Mouse (Mus musculus) heart, postnatal 0 days (tissue): Measurements from ENCODE around the gene Klhdc7b. TPM values are rescaled to one million over a fixed set of nuclear protein-coding genes. Genes with fewer than 3 reads are reported as not detected.

Experiments
- ATAC-seq: fragments of 200-750 bp; cut with Nextera tagmentation; 2 replicates; pipeline ENCODE4 v1.8.0; 2017; ENCODE audit warnings: low read depth, moderate number of reproducible peaks, moderate library complexity; ENCODE audit not compliant: insufficient read depth
- DNase-seq: peaks from one replicate; pipeline ENCODE4 v3.0.0-alpha.2; 2016; ENCODE audit warnings: low spot score
- H3K27ac ChIP-seq: fragments of 300-500 bp; sonication (generic); 2 replicates; pipeline ENCODE4 v1.5.1; 2014; ENCODE audit warnings: low read depth, mild to moderate bottlenecking
- H3K27me3 ChIP-seq: fragments of 300-500 bp; sonication (generic); 2 replicates; pipeline ENCODE4 v1.6.1; 2014; ENCODE audit warnings: low read length, mixed read lengths; ENCODE audit not compliant: control insufficient read depth, insufficient read depth
- H3K36me3 ChIP-seq: fragments of 300-500 bp; sonication (generic); replicated peaks from 2 replicates; pipeline ENCODE4 v1.6.1; 2014; ENCODE audit warnings: low read length, mixed read lengths; ENCODE audit not compliant: control insufficient read depth, insufficient read depth
- H3K4me1 ChIP-seq: fragments of 300-500 bp; sonication (generic); 2 replicates; pipeline ENCODE4 v1.6.1; 2014; ENCODE audit warnings: antibody characterized with exemption; ENCODE audit not compliant: control insufficient read depth, insufficient read depth
- H3K4me2 ChIP-seq: fragments of 300-500 bp; sonication (generic); 2 replicates; pipeline ENCODE4 v1.6.1; 2014; ENCODE audit warnings: low read depth, mild to moderate bottlenecking, low read length, moderate library complexity
- H3K4me3 ChIP-seq: fragments of 300-500 bp; sonication (generic); 2 replicates; pipeline ENCODE4 v1.5.1; 2014; ENCODE audit warnings: low read depth, low read length
- H3K9ac ChIP-seq: fragments of 300-500 bp; sonication (generic); replicated peaks from 2 replicates; pipeline ENCODE4 v1.6.1; 2014; ENCODE audit warnings: low read depth, low read length, mixed read lengths
- H3K9me3 ChIP-seq: fragments of 300-500 bp; sonication (generic); replicated peaks from 2 replicates; pipeline ENCODE4 v1.6.1; 2016; ENCODE audit warnings: low read length; ENCODE audit not compliant: control insufficient read depth
- CTCF ChIP-seq: IDR thresholded peaks from 2 replicates; pipeline ENCODE4 v1.5.1; 2016; ENCODE audit warnings: antibody characterized with exemption, control low read depth, low read depth
- EP300 ChIP-seq: IDR thresholded peaks from 2 replicates; pipeline ENCODE4 v1.6.1; 2016; ENCODE audit warnings: antibody characterized with exemption, low read depth
- WGBS: fragments of 180-500 bp; shearing (Covaris S2); extraction: QIAGEN DNeasy Blood & Tissue Kit; methylation state at CpG from one replicate; pipeline ENCODE4 v1.1.7; 2014; 5-methylcytosine and 5-hydroxymethylcytosine counted together
- polyA plus RNA-seq: library from polyadenylated mRNA; unstranded; fragments of >200 nt; fragmentation: Nextera tagmentation; extraction: Ambion mirVana; gene quantifications from 2 replicates; pipeline ENCODE4 v1.2.1, GENCODE M21; 2015
- total RNA-seq: library from RNA; depleted of rRNA; stranded (reverse); fragments of >200 nt; gene quantifications from 2 replicates; pipeline ENCODE4 v1.2.3, GENCODE M21; 2014; ENCODE audit warnings: low replicate concordance

The Klhdc7b gene
- total and polyA plus RNA-seq, 2 experiments from 2014 or later: not detected

GRCm38 (mm10) chr15:89378831-89379401 lies 5.8 kb upstream of the Klhdc7b start, which contains the start of gene Odf3b:
TSS of gene Odf3b (minus strand) at chr15:89379282.
- under 1% methylated on average over 33 of the region's 33 CpGs for WGBS
- DNase-seq (peak; percentile 23), ATAC-seq (peak; percentile 70)
- Histone ChIP-seq H3K4me2 (peak within 1 kb of the TSS; percentile 71), H3K36me3 (no peaks in the 10 kb centered on the region), H3K27me3 (peaks cover 40% of the 10 kb centered on the region), H3K9me3 (no peaks in the 10 kb centered on the region), H3K27ac (no peak within 1 kb of the TSS), H3K9ac (no peak within 1 kb of the TSS), H3K4me1 (peaks cover 4% of the 10 kb centered on the region; the same call in 1 of the 2 replicates), H3K4me3 (peak within 1 kb of the TSS; percentile 44)
- TF ChIP-seq EP300 (no peak), CTCF (no peak)

- ATAC-seq (no peak), DNase-seq (no peak)
- peaks cover 40% of the 10 kb centered on the region for H3K27me3 ChIP-seq
- peak overlapping the region; percentile 44 for H3K4me3 ChIP-seq
- no peaks in the 10 kb centered on the region for H3K9me3 ChIP-seq
- H3K4me1 ChIP-seq: peaks cover 4% of the 10 kb centered on the region; the same call in 1 of the 2 replicates
- H3K36me3 ChIP-seq: no peaks in the 10 kb centered on the region
- H3K4me2 ChIP-seq: peak overlapping the region; percentile 71
- WGBS: 11% methylated on average over 10 of the region's 10 CpGs
- TF ChIP-seq CTCF (no peak), EP300 (no peak)
- H3K9ac ChIP-seq: no peak overlapping the region
- no peak overlapping the region for H3K27ac ChIP-seq
These were observed 5.3 kb upstream of the Klhdc7b start for GRCm38 (mm10) chr15:89379429-89379828.

GRCm38 (mm10) chr15:89387127-89387526 lies 2.4 kb downstream of the Klhdc7b start:
- Histone ChIP-seq H3K4me3 (no peak overlapping the region), H3K9ac (no peak overlapping the region), H3K27ac (no peak overlapping the region), H3K9me3 (no peaks in the 10 kb centered on the region), H3K36me3 (no peaks in the 10 kb centered on the region), H3K27me3 (no peaks in the 10 kb centered on the region), H3K4me2 (no peak overlapping the region), H3K4me1 (no peaks in the 10 kb centered on the region)
- TF ChIP-seq EP300 (no peak), CTCF (no peak)
- 41% methylated on average over 12 of the region's 12 CpGs for WGBS
- no peak for ATAC-seq
- DNase-seq: no peak

- no peak overlapping the region for H3K9ac ChIP-seq
- no peaks in the 10 kb centered on the region for H3K36me3 ChIP-seq
- H3K27ac ChIP-seq: no peak overlapping the region
- TF ChIP-seq CTCF: no peak
- no peak for TF ChIP-seq EP300
- WGBS: 89% methylated on average over 10 of the region's 10 CpGs
- no peak overlapping the region for H3K4me3 ChIP-seq
- H3K9me3 ChIP-seq: no peaks in the 10 kb centered on the region
- no peak for DNase-seq
- no peaks in the 10 kb centered on the region for H3K4me1 ChIP-seq
- no peak overlapping the region for H3K4me2 ChIP-seq
- ATAC-seq: no peak
- H3K27me3 ChIP-seq: no peaks in the 10 kb centered on the region
These were observed 5.4 kb downstream of the Klhdc7b start for GRCm38 (mm10) chr15:89390081-89390480.

DNA sequence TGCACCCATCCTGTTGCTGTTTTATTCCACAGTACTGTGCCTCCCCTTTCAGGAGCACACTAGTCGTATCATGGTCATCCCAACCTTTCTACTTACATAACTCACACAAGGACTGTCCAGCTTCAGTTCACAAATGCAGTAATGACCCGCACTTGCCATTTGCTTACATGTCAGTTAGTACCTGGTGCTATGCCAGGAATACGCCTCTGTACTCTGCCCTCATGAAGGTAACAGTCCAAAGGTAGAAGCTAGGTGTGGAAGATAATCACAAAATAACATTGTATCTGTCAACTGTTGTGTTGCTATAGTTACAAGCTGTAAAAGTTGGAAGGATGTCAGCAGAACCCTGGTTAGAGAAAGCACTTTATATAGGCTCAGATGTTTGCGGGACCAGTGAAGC lies 12.2 kb downstream of the Klhdc7b start:
- H3K27me3 ChIP-seq: no peaks in the 10 kb centered on the region
- ATAC-seq (no peak), DNase-seq (no peak)
- H3K27ac ChIP-seq: no peak overlapping the region
- H3K4me2 ChIP-seq: no peak overlapping the region
- 81% methylated on average over 4 of the region's 4 CpGs for WGBS
- no peak overlapping the region for H3K4me3 ChIP-seq
- no peaks in the 10 kb centered on the region for H3K4me1 ChIP-seq
- H3K9me3 ChIP-seq: no peaks in the 10 kb centered on the region
- no peaks in the 10 kb centered on the region for H3K36me3 ChIP-seq
- H3K9ac ChIP-seq: no peak overlapping the region
- TF ChIP-seq CTCF (no peak), EP300 (no peak)

DNA sequence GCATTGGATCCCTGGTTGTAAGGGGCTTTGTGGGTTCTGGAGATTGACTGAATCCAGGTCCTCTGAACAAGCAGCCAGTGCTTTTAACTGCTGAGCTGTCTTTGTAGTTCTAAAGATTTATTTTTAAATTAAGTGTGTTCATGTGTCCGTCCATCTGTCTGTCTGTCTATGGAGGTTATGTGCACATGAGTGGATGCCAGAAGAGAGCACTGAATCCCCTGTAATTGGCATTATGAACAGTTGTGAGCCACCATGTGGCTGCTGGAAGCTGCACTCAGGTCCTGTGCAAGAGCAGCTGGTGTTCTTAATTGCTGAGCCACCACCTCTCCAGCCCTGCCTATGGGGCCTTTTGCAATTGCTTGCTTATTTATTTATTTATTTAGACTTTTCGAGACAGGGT lies 13.4 kb downstream of the Klhdc7b start:
- TF ChIP-seq EP300: no peak
- no peak for TF ChIP-seq CTCF
- no peaks in the 10 kb centered on the region for H3K9me3 ChIP-seq
- H3K36me3 ChIP-seq: no peaks in the 10 kb centered on the region
- 76% methylated on average over 2 of the region's 2 CpGs for WGBS
- no peak overlapping the region for H3K27ac ChIP-seq
- H3K27me3 ChIP-seq: no peaks in the 10 kb centered on the region
- H3K9ac ChIP-seq: no peak overlapping the region
- no peaks in the 10 kb centered on the region for H3K4me1 ChIP-seq
- H3K4me2 ChIP-seq: no peak overlapping the region
- DNase-seq (no peak), ATAC-seq (no peak)
- no peak overlapping the region for H3K4me3 ChIP-seq
